Mouse (Mus musculus) gastrocnemius, postnatal 14 days (tissue): Measurements from ENCODE around the gene Col11a2. TPM values are rescaled to one million over a fixed set of nuclear protein-coding genes. Genes with fewer than 3 reads are reported as not detected.

ENCODE experiments used
- microRNA-seq, 2 experiments: library from miRNA; unstranded; fragments of <30 nt; microRNA quantifications; one replicate each; pipeline ENCODE4 v1.2.0; 2021
- total RNA-seq, 2 experiments: library from RNA; stranded (reverse); gene quantifications; 2 replicates each; pipeline ENCODE4 v1.2.3; 2021

Col11a2 gene
- total RNA-seq, 2 experiments from 2014 or later = 51.1 to 56.0 TPM

Small RNA genes within 50 kb of the gene (microRNA-seq; reads per million reads assigned to microRNA genes)
- gene Mir219a-1 (0 to 1.3 reads per million in 2 experiments), gene Mir219c (0 reads per million in 2 experiments)

Other genes with a start within 250 kb of the Col11a2 start
- gene Kank3, start 228.9 kb upstream of the Col11a2 start, total RNA-seq = 10 to 100 TPM; 20.8 to 35.1 TPM
- 100 to 1,000 TPM; 867 to 957 TPM for gene Rps28, start 214.9 kb upstream of the Col11a2 start, total RNA-seq
- gene Ndufa7, start 214.9 kb upstream of the Col11a2 start, total RNA-seq = 100 to 1,000 TPM; 327 to 338 TPM
- 10 to 100 TPM; 17.6 to 19.8 TPM for gene Cd320, start 196.3 kb upstream of the Col11a2 start, total RNA-seq
- gene Gm7029, start 165.6 kb upstream of the Col11a2 start, total RNA-seq = not detected
- gene Kifc1, start 148.8 kb upstream of the Col11a2 start, total RNA-seq = 1 to 10 TPM; 3.3 to 4.4 TPM
- not detected for gene Platr17, start 134.3 kb upstream of the Col11a2 start, total RNA-seq
- gene Daxx, start 130.0 kb upstream of the Col11a2 start, total RNA-seq = 10 to 100 TPM; 10.2 to 13.8 TPM
- gene Tapbp, start 123.5 kb upstream of the Col11a2 start, total RNA-seq = 10 to 100 TPM; 32.9 to 35.7 TPM
- 10 to 100 TPM; 13.5 to 16.1 TPM for gene Zbtb22, start 123.5 kb upstream of the Col11a2 start, total RNA-seq
- gene Rgl2, start 109.9 kb upstream of the Col11a2 start, total RNA-seq = 10 to 100 TPM; 24.4 to 24.7 TPM
- gene Pfdn6, start 99.1 kb upstream of the Col11a2 start, total RNA-seq = 10 to 100 TPM; 53.6 to 54.9 TPM
- 10 to 100 TPM; 11.1 to 12.3 TPM for gene Wdr46, start 98.8 kb upstream of the Col11a2 start, total RNA-seq
- 1 to 10 TPM; 2.3 to 2.7 TPM for gene B3galt4, start 87.9 kb upstream of the Col11a2 start, total RNA-seq
- gene Vps52, start 83.6 kb upstream of the Col11a2 start, total RNA-seq = 10 to 100 TPM; 30.5 to 33.1 TPM
- gene Rps18, start 83.4 kb upstream of the Col11a2 start, total RNA-seq = 100 to 1,000 TPM; 464 to 543 TPM
- gene H2-K1, start 39.1 kb upstream of the Col11a2 start, total RNA-seq = 10 to 100 TPM; 26.5 to 40.1 TPM
- gene Ring1, start 14.8 kb upstream of the Col11a2 start, total RNA-seq = 10 to 100 TPM; 11.3 to 13.1 TPM
- 10 to 100 TPM; 50.1 to 51.3 TPM for gene H2-Ke6, start 11.4 kb upstream of the Col11a2 start, total RNA-seq
- gene Slc39a7, start 7.8 kb upstream of the Col11a2 start, total RNA-seq = 10 to 100 TPM; 44.9 to 60.1 TPM
- gene Rxrb, start 7.6 kb upstream of the Col11a2 start, total RNA-seq = 10 to 100 TPM; 35.2 to 35.8 TPM
- gene H2-Oa, start 52.9 kb downstream of the Col11a2 start, total RNA-seq = not detected
- 1 to 10 TPM; 2.3 to 3.6 TPM for gene H2-DMa, start 80.1 kb downstream of the Col11a2 start, total RNA-seq
- 10 to 100 TPM; 75.2 to 75.5 TPM for gene Brd2, start 83.2 kb downstream of the Col11a2 start, total RNA-seq
- gene H2-DMb2, start 103.9 kb downstream of the Col11a2 start, total RNA-seq = under 1 TPM; 0.45 to 0.47 TPM
- gene H2-DMb1, start 113.6 kb downstream of the Col11a2 start, total RNA-seq = 1 to 10 TPM; 1.0 to 1.4 TPM
- gene Tap1, start 148.1 kb downstream of the Col11a2 start, total RNA-seq = 1 to 10 TPM; 1.7 to 2.6 TPM
- gene Psmb9, start 148.3 kb downstream of the Col11a2 start, total RNA-seq = 1 to 10 TPM; 1.8 to 2.0 TPM
- 1 to 10 TPM; 2.9 to 3.4 TPM for gene Psmb8, start 158.3 kb downstream of the Col11a2 start, total RNA-seq
- gene Tap2, start 164.1 kb downstream of the Col11a2 start, total RNA-seq = 1 to 10 TPM; 4.7 to 5.3 TPM
- under 1 TPM in 1 of 2 experiments, not detected in 1; 0.13 TPM for gene H2-Ob, start 199.5 kb downstream of the Col11a2 start, total RNA-seq
- gene H2-Ab1, start 218.3 kb downstream of the Col11a2 start, total RNA-seq = 1 to 10 TPM; 2.8 to 3.1 TPM
- 1 to 10 TPM; 2.8 to 3.9 TPM for gene H2-Aa, start 248.4 kb downstream of the Col11a2 start, total RNA-seq